Mouse (Mus musculus): ENCODE measurements around the gene Lyl1.
A peak's percentile ranks its signal among the peaks of the same experiment; 100 is the strongest.

Gene Lyl1

DNA sequence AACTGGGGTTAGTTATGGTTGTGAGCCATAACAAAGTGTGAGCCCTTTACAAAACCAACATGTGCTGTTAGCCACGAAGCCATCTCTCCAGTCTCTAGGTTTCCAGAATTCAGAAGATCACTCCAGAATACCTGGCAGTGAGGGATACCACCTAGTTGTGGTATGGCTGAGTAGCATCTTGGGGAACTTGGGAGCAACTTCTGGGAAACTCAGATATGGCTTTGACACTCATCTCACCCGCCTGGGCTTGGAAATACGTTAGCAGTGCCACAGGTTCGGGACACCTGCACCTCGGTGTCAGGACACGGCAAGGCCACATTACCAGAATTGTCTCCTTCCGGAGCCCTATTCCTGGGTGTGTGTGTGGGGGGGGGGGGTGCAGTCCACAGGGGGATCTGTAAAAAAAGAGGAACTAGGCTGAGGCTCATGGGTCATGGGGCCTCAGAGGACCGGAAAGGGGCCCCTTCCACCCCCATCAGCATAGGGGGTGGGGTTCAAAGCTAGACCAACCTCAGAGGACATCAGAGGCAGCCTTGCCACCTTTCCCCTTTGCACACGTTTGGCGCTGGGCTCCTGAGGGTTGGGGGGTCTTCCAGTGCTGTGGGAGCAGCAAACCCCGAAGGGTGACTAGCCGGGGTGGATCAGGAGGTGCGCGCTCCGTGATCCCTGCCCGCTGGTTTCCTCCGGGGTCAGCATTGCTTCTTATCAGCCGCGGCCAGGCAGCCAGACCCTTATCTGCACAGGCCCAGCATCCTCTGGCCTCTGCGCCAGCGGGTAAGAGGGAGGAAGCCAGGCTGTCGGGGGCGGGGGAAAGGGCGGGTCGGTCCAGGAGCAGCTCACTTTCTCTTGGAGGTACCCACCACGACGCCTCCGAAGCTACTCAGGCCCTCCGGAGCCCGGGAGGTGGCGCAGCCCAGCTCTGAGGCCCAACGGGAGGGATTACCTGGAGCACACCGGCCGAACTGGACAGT is at the start of gene Lyl1:
Gene Lyl1 (plus strand): TSS at position 517 of the 971 bp plus-strand sequence.
- DNase-seq (ENCODE audit: low read depth, low spot score) = peak; percentile 63

- no peak for DNase-seq (ENCODE audit: low read depth, low spot score)
Observed at GRCm38 (mm10) chr8:84653092-84653631, 48.1 kb upstream of the Lyl1 start.

DNA sequence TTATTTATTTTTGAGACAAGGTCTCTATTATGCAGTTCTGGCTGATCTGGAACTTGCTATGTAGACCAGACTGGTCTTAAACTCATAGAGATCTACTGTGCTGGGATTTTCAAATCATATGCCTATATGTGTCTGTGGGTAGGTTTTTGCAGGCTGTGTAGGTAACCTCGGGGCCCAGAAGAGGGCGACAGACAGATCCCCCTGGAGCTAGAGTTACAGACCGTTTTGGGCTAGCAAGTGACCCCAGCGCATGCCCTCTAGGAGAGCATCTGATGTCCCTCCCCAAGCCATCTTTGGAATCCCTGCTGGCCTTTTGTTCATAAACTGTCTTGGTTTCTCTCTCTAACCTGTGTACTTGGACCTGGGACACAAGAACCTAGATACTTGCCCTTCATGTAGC is 46.7 kb upstream of the Lyl1 start:
- peak; percentile 72 for DNase-seq (ENCODE audit: low read depth, low spot score)

GRCm38 (mm10) chr8:84655336-84656190 is 45.7 kb upstream of the Lyl1 start:
- peak; percentile 80 for DNase-seq (ENCODE audit: low read depth, low spot score)

DNA sequence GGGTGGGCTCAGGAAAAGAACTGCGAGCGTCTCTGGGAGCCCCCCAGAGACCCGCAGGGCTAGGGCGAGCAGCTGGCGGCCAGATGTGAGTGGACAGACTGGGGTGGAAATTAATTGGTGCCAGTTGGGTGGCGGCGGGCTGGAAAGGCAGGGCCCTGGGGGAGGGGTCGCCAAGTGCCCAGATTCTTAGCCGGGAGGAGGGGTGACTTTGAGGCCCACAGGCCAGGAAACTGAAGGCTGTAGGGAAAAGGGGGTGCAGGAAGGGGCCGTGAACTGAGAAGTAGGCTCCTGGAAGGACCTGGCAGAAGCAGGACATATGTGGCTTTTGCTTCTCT is 45.1 kb upstream of the Lyl1 start:
- DNase-seq (ENCODE audit: low read depth, low spot score) = no peak

- DNase-seq (ENCODE audit: low read depth, low spot score) = peak; percentile 92
Observed at GRCm38 (mm10) chr8:84656641-84657126, 44.6 kb upstream of the Lyl1 start.

DNA sequence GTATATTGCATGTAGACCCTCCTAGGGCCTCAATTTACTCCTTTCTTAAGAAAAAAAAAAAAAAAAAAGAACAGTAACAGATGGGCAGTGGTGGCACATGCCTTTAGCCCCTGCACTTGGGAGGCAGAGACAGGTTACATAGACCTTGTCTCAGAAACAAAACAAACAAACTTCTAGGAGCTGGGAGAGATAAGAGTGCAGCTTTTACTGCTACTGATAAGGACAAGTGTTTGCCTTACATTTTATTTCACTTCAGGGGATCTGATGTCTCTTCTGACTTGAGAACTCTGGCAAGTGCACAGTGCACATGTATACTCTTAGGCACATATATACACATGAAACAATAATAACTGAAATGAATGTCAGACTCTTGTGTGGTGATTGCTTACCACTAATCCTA is 44.1 kb upstream of the Lyl1 start:
- DNase-seq (ENCODE audit: low read depth, low spot score) = no peak

GRCm38 (mm10) chr8:84657680-84658079 is 43.6 kb upstream of the Lyl1 start:
- DNase-seq (ENCODE audit: low read depth, low spot score) = peak; percentile 43

DNA sequence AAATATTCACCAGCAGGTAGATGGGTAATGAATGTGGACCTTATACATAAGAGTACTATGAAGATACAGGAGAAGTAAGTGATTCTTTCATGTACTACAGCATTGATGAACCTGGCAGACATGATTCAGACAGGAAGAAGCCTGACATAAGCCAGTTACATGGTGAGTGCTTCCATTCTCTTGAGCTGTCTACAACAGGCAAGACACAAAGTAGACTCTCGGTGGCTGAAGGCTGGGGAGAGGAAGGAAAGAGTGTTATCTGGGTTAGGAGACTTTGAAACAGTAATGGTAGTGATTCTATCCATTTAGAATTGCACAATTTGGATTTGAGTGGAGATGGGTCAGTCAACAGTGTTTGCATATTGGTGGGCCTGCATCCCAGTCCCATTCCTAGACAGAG is 42.3 kb upstream of the Lyl1 start:
- DNase-seq (ENCODE audit: low read depth, low spot score) = no peak

DNA sequence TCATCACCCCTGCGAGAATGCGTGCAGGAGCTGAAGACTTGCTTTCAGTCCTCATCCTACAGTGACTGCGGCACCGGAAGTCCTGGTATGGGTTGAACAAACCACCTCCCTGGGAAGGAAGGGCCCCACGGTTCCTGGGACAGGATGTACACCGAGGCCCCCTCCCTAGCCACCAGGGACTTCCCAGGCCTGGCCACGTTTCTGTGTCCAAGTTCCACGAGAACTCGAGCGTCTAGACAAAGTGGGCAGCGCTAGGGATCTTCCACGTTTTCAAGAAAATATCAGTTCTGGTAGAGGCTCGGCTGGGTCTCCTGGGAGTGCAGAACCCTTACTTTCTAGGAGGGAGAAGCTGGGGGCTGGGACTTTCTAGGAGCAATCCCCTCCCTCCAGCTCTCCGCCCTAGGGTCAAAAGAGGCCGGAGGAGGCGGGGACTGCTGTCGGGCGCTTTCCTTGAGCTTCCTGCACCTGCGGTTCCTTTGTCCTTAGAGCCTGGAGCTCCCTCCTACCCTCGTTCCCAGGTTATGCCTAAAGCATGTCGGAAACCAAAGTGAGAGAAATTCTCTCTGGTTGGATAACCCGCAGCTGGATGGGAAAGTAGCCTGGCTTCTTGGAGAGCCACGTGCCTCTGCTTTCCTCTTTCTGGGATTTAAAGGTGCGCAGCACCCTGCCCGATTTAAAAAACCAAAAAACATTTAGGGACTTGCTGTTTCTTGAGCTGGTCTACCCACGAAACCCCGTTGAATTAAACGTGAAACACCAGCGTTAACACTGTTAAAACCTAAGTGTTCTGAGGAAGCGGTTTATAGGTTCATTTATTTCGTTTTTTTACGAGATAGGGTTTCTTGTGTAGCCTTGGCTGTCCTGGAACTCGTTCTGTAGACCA is 41.1 kb upstream of the Lyl1 start:
- peak; percentile 96 for DNase-seq (ENCODE audit: low read depth, low spot score)

DNA sequence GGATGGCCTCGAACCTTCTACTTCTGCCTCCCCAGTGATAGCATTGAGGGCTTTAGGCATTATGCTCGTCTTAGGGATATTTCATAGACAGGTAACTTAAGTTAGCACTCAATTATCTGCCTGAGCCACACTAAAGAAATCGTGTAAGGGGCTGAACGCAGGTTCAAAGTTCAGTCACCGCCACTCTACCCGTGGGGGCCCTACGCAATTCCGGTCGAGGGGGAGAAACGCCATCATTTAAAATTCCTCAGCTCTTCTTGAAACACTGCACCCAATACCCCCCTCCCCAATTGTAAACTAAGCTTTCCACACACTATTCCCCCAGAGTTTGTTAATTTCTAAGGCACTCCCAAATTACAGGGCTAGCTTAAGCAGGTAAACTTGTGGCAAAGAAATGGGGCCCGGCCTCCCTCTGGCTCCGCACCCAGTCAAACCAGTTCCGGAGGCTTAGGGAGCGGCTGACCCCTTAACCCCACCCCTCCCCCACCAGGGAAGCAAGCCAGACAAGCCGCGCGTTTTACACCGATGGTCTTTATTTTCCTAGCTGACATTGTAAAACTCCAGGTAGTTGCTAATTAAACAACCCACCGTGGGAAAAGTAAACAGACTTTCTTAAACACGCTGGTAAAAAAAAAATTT is 40.3 kb upstream of the Lyl1 start:
- peak; percentile 90 for DNase-seq (ENCODE audit: low read depth, low spot score)

DNA sequence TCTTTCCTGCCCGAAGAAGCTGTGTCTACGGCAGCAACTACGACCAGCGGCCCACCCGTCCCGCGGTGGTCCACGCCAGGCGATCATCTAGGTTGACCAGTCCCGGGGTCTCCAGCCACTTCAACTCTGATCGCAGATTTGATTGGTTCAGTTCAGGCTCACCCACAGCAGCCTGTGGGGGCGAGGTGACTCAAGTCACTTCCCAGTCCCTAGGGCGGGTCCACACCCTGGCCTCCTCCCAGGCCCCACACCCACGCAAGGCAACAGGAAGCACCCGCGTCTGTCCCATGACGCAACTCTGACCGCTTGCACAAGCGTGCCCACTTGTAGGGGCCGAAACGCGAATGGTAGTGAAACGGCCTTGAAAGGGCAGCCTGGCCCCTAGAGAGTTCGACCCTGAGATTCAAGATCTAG is 39.8 kb upstream of the Lyl1 start:
- DNase-seq (ENCODE audit: low read depth, low spot score) = peak; percentile 86

- peak; percentile 72 for DNase-seq (ENCODE audit: low read depth, low spot score)
Observed at GRCm38 (mm10) chr8:84661961-84662571, 39.2 kb upstream of the Lyl1 start.

- DNase-seq (ENCODE audit: low read depth, low spot score) = peak; percentile 96
Observed at GRCm38 (mm10) chr8:84662581-84663065, 38.6 kb upstream of the Lyl1 start, which contains the start of gene Ier2. Gene Ier2 (minus strand): TSS chr8:84662852.

DNA sequence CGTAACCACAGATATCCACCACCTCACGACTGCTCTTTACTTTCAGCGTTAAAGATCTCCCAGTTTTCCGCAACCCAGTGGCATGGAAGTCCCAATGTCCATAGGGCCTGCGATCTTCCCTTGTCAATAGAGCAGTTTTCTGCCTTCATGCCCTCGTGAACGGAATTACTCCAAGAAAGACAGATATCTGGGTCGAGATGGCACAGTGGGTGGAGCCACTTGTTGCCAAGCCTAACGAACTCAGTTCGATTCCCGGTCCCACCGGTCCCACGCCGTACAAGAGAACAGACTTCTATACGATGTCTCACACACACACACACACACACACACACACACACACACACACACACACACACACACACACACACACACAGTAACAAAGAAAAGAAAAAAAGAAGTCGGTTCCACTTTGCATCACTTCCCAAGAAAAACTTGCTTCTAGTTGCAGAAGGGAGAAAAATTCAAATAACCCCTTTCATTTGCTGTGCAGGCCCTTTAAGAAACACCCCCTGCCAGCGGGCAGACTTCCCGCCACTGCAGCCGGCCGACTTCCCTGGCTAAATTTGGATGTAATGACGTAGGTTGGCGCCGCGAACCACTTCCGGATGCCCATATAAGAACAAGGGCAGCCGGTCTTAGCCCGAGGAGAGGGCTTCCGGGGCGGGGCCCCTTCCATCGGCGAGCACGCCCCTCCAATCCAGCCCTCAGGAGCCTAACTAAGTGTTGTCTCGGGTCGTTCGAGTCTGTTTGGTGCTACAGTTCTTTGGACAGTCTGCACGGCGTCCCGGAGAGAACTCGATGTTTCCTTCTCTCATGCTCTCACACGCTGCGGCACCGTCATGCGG is 37.6 kb upstream of the Lyl1 start:
- peak; percentile 99 for DNase-seq (ENCODE audit: low read depth, low spot score)

DNA sequence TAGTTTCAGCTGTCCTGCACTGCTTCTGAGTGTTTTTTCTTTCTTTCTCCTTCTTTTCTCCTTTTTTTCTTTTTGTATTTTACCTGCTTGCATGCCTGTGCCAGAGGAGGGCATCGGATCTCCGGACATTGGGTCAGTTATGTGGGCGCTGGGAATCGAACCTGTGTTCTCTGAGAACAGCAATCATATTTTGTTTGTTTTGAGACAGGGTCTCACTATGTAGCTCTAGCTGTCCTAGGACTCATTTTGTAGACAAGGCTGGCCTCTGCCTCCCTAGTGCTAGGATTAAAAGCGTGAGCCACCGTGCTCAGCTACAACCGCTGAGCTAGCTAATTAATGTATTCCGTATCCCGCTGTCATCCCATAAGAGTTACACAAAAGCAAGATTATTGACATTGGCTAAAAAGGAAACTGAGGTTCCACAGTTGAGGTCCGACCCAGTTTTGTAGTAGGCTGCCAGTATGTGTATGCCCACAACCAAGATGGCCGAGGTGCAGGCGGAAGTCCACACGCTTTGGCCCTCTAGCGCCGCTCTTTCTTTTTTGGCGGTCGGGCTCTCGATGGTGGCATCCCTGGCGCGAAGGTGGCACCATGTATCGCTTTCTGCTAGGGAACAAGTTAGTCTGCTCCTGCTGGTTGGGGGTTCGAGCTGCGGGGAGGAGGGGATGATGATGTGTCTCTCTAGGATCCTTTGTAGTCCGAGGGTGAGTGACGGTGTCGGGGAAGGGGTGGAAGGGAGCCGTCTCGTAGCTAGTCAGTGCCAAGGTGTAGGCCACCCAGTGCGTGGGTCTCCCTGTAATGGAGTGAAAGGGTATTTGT is 36.5 kb upstream of the Lyl1 start:
- DNase-seq (ENCODE audit: low read depth, low spot score) = peak; percentile 72

GRCm38 (mm10) chr8:84665385-84665893 is 35.8 kb upstream of the Lyl1 start:
- DNase-seq (ENCODE audit: low read depth, low spot score) = no peak

- DNase-seq (ENCODE audit: low read depth, low spot score) = no peak
Observed at GRCm38 (mm10) chr8:84668081-84668480, 33.2 kb upstream of the Lyl1 start.
